Mouse (Mus musculus) CD4-positive, CD25-positive, alpha-beta regulatory T cell, adult 4 months (primary cell): ENCODE data around the gene Rnf114. TPM values are rescaled to one million over a fixed set of nuclear protein-coding genes. Genes with fewer than 3 reads are reported as not detected.
A peak's percentile ranks its signal among the peaks of the same experiment; 100 is the strongest.

Experiments
- ATAC-seq: one replicate; pipeline ENCODE4 v1.8.0; 2017
- polyA plus RNA-seq, 2 experiments: library from polyadenylated mRNA; unstranded; fragments of 100-300 nt; shearing (Covaris generic); gene quantifications; one replicate each; pipeline ENCODE4 v1.2.1; 2017

The Rnf114 gene
- 100 to 1,000 TPM; 187 to 302 TPM for polyA plus RNA-seq

GRCm38 (mm10) chr2:167491757-167492708, at the start of gene Rnf114:
Gene Rnf114 (plus strand): TSS chr2:167492645.
- peak; percentile 32 for ATAC-seq

- no peak for ATAC-seq
Observed at GRCm38 (mm10) chr2:167443411-167444193, 48.8 kb upstream of the Rnf114 start.

DNA sequence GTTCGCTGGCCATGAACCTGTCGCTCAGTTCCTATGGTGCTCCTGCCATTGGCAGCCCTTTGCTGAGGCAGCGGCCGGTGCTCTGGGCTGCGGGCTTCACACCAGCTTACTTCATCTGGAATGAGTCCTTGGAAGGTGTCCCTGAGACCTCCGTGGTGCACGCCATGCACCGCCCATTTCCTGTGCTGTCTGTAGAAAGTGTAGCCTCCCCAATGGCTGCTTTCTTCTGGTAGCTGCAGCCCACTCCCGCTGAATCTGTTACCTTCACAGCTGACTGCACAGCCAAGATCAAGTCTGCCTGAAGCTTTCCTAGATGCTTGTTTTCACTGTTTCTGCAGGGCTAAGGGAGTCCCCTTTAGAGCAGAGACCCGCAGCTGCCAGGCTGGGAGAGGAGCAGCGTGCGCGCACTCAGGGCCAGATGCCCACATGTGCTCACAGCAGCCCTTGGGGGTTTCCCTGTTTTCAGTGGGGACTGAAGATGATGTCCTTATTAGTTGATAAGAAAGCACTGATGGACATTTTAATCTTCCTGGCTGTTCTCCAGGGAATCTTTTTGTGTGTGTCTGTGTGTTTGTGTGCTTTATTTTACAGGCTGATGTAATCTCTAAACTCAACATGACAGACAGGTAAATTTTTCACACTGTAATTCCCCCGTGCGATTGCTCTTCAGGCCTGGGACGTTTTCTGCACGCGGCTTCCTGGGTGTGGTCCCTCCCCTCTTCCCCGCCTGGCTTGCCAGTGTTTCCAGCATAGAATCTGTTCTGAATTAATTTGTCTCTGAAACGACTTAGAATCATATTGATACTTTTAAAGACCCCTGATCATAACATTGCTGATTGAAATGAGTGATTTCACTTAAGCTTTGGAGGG, 46.3 kb upstream of the Rnf114 start:
- peak; percentile 84 for ATAC-seq

GRCm38 (mm10) chr2:167447207-167447606, 45.2 kb upstream of the Rnf114 start:
- no peak for ATAC-seq

DNA sequence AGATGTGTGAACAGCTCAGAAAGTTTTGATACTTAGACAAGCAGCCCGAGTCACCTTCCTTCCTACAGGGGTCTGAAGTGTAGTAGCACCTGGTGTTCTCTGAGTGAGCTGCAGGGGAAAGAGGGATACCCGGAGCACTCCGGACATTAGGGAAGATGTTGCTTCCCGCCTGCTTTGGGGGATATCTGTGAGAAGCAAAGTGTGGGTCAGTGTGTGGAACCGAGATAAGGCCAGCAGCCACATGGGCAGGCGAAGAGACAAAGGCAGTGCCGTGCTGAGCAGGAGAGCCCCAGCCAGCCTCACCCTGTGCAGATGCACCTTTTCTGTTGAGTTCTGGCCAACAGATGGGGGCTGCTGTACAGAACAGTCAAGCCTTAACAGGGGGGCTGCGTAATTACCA, 44.8 kb upstream of the Rnf114 start:
- ATAC-seq: no peak

- no peak for ATAC-seq
Observed at GRCm38 (mm10) chr2:167449331-167450275, 42.8 kb upstream of the Rnf114 start.

- ATAC-seq: no peak
Observed at GRCm38 (mm10) chr2:167450647-167451046, 41.8 kb upstream of the Rnf114 start.

DNA sequence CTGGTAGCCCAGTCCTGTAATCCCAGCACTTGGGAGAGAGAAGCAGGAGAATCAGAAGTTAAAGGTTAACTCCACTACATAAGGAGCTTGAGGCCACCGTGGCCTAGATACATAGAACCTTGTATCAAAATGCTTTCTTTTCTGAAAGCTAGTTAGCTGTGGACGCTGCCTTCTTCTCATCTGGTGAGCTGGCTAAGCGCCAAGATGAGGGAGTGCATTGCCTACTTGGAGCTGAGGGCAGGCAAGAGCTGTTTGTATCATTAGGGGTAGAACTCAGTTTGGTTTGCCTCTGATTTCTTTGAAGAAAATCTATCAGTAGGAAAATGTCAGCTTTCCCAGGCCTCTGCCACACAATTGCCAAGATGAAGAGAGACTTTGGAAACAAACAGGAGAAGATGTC, 38.6 kb upstream of the Rnf114 start:
- no peak for ATAC-seq

DNA sequence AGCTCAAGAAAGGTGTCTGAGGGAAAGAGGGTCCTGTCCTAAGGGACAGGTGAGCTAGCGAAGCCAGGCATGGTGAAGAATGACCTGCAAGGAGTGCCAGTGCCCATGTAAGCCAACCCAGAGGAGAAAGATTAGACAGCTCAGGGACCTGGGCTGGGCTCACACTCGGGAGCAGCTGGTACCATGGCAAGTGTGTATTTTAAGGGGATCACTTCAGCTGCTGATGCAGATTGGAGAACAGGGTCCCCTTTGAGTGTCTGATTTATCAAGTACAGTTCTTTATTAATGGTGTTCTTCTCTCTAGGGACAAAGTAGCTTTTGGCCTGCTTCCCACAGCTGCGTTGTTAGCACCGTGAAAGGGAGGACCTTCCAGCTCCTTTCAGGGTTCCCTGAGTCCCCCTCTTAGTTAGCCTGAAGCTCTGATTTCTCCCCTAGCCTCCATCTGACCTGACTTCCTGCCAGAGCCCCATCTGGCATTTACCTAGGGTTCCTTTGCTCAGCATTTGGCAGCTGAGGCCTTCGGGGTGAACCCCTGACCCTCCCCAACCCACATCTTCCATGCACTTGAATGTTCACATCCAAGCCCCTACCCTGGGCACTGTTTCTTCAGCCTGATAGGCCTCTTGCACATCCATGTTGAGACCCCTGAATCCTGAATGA, 36.0 kb upstream of the Rnf114 start:
- ATAC-seq: no peak

- ATAC-seq: no peak
Observed at GRCm38 (mm10) chr2:167457213-167457612, 35.2 kb upstream of the Rnf114 start.

GRCm38 (mm10) chr2:167458548-167458947, 33.9 kb upstream of the Rnf114 start:
- no peak for ATAC-seq

- ATAC-seq: no peak
Observed at GRCm38 (mm10) chr2:167459071-167459865, 33.2 kb upstream of the Rnf114 start.

DNA sequence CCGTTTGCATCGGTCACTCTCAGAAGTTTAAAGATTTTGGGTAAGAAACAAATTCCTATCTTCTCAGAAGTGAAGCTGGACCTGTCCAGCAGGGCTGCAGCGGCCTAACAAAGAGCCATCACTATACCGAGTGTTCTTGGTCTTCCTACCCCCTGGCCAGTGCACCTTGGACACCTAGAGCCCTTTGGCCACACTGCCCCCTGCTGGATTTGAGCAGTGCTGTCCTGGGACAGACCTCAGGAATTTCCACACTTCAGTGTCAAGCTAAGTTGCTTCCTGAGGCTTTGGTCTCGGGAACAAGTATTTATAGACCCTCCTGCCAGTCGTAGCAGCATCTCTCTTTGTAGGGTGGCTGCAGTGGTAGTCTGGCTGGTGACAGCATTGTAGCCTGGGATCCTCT, 29.5 kb upstream of the Rnf114 start:
- ATAC-seq: no peak

GRCm38 (mm10) chr2:167463802-167464201, 28.6 kb upstream of the Rnf114 start:
- ATAC-seq: no peak

DNA sequence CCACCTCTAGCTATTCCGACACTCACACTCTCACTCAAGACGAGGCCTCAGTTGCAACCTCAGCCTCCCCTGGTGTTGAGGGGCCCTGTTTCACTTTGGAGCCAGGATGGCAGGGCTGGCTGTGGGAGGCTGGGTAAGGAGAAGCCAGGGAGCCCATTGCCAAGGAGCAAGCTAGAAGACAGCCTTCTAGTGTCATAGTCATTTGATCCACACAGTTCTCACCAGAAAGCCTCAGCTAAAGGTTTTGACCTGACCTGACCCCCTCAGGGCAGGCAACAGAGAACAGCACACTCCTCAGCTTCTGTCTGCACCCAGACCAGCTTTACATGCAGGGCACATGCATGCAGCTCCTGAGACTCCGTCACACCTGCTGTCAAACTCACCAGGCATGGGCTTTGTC, 26.5 kb upstream of the Rnf114 start:
- ATAC-seq: no peak

DNA sequence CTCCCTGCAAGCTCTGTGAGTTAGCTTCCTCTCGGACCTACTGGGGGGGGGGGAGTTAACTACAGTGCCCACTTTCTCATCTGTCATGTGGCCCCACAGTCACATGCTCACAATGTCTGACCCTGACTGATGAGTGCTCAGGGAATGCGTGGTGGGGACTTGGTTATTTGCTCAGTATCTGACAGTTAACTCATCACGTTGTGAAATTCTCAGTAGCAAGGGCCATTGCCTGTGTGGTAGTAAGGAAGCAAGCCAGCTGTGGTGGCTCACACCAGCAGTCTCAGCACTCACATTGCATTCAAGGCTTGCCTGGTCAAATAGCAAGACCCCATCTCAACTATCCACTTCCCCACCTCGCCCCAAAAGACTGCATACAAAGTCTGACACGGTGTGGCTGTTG, 25.2 kb upstream of the Rnf114 start:
- no peak for ATAC-seq

DNA sequence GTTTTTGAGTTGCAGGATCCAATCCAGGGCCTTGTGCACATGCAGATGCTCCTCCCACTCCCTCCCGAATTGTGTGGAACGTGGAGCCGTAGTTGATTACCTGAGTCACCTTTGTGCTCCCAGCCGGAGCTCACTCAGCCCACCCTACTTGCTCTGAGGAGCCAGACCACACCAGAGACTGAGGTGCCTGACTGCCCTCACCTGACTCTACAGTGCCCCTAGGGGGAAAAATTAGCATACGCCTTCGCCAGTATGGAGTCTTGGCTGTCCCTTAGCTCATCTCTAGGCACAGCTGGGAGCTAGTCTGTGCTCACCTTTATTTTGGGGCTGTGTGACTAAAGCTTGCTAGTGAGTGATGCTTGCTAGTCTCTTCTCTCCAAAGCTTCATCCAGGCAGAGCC, 24.0 kb upstream of the Rnf114 start:
- ATAC-seq: no peak

- ATAC-seq: no peak
Observed at GRCm38 (mm10) chr2:167470611-167471010, 21.8 kb upstream of the Rnf114 start.

DNA sequence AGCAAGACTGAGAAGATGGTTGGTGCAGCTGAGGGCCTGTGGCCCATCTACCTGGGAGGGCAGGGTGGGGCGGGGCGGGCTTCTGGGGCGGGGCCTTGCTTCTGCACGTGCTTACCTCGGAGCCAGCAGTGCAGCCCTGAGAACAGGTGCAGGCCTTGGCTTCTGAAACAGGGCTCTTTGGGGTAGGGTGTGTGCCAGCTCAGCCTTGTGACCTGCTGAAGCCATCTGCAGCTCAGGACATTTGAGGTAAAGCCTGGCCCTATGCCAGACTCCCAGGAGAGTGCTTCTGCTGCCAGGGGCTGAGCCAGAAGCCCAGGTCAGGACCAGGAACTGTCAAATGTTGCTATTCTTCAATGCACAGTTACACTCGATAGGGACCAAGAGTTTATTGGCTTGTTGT, 20.9 kb upstream of the Rnf114 start:
- ATAC-seq: no peak

- no peak for ATAC-seq
Observed at GRCm38 (mm10) chr2:167474218-167474617, 18.2 kb upstream of the Rnf114 start.
